16 mouse cellular contexts compared by ENCODE assay signal in the genomic region with DNA sequence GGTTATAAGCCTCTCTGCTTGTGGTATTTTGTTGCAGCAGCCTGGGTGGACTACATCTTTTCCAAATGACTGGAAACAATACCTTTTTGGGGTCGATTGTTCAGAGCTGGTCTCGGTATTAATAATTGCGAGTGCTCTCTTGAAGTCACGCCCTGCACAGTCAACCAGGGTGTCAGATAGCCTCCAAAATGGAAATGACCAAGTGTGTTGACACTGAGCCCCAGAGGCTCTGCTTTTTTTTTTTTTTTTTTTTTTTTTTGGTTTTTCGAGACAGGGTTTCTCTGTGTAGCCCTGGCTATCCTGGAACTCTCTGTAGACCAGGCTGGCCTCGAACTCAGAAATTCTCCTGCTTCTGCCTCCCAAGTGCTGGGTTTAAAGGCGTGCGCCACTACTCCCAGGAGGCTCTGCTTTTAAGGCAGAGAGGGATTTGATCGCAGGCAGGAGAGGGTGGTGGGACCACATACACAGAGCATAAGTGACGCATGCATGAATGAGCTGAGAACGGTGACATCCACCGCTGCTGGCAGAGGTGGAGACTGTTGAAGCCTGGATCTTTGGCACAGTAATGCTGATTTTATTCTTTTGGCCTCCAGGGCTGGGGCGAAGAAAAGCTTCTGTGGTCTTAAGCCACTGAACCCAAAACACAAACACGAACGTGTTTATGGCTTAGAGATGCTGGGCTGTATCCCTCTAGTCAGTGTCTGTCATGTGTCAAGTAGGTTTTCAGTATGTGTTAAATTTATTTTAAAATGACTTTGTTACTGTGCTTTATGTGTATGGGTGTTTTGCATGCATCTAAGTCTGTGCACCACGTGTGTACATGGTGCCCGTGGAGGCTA. TPM values are rescaled to one million over a fixed set of nuclear protein-coding genes. Genes with fewer than 3 reads are reported as not detected.
DNase-seq lines count a peak whose midpoint lies in the region; ATAC-seq and TF ChIP-seq lines count a peak whose summit lies in the region.
"Had no signal": no experiment of that assay in that cellular context is flagged by ENCODE, and none has a peak within 500 bp of the region (broad histone marks: within the 10 kb centered on the region; RNA-seq: fewer than 3 reads in every experiment).

No protein-coding gene starts in this region.

- H3K27me3 ChIP-seq in heart, embryonic 10.5 days (ENCODE audit: insufficient read depth, poor library complexity, severe bottlenecking) = no peaks in the 10 kb centered on the region
- no peaks in the 10 kb centered on the region for H3K27me3 ChIP-seq in liver, embryonic 12.5 days (replicated peaks)
- H3K27me3 ChIP-seq in embryonic facial prominence, embryonic 13.5 days = no peaks in the 10 kb centered on the region
- H3K27me3 ChIP-seq in limb, embryonic 15.5 days = no peaks in the 10 kb centered on the region
- H3K27me3 ChIP-seq in hindbrain, embryonic 12.5 days = no peaks in the 10 kb centered on the region
- H3K27me3 ChIP-seq: midbrain, embryonic 13.5 days; neural tube, embryonic 15.5 days had no signal

- ATAC-seq in liver, embryonic 12.5 days = no peak
- ATAC-seq in embryonic facial prominence, embryonic 13.5 days (ENCODE audit: insufficient number of reproducible peaks, insufficient read depth, low FRiP score, low TSS enrichment, low read depth) = no peak
- no peak for ATAC-seq in limb, embryonic 15.5 days (ENCODE audit: insufficient number of reproducible peaks, low FRiP score, low TSS enrichment, low read depth)
- ATAC-seq in hindbrain, embryonic 12.5 days (ENCODE audit: low FRiP score) = no peak
- ATAC-seq: liver, postnatal 0 days; midbrain, embryonic 13.5 days had no signal

- peak overlapping the region; percentile 76; the same call in 1 of the 2 replicates for H3K27ac ChIP-seq in heart, embryonic 10.5 days
- 0 out of 2 replicates have a peak overlapping the region, but pooled peaks have one; percentile 13 for H3K27ac ChIP-seq in liver, embryonic 12.5 days
- H3K27ac ChIP-seq in embryonic facial prominence, embryonic 13.5 days = peak overlapping the region; percentile 62
- peak overlapping the region; percentile 76 for H3K27ac ChIP-seq in limb, embryonic 15.5 days
- no peak overlapping the region for H3K27ac ChIP-seq in left cerebral cortex, adult 2 months
- no peak overlapping the region for H3K27ac ChIP-seq in hindbrain, embryonic 12.5 days
- H3K27ac ChIP-seq: hindbrain, embryonic 10.5 days; midbrain, embryonic 13.5 days; neural tube, embryonic 15.5 days had no signal

- H3K9me3 ChIP-seq in heart, embryonic 10.5 days = no peaks in the 10 kb centered on the region
- peaks cover 6% of the 10 kb centered on the region for H3K9me3 ChIP-seq in liver, embryonic 12.5 days (replicated peaks)
- no peaks in the 10 kb centered on the region for H3K9me3 ChIP-seq in embryonic facial prominence, embryonic 13.5 days
- H3K9me3 ChIP-seq in limb, embryonic 15.5 days = no peaks in the 10 kb centered on the region
- no peaks in the 10 kb centered on the region for H3K9me3 ChIP-seq in hindbrain, embryonic 12.5 days (replicated peaks)
- H3K9me3 ChIP-seq: hindbrain, embryonic 10.5 days; midbrain, embryonic 13.5 days; neural tube, embryonic 15.5 days had no signal

- H3K4me1 ChIP-seq in heart, embryonic 10.5 days = peaks cover 48% of the 10 kb centered on the region
- peaks cover 60% of the 10 kb centered on the region for H3K4me1 ChIP-seq in liver, embryonic 12.5 days
- H3K4me1 ChIP-seq in embryonic facial prominence, embryonic 13.5 days = peaks cover 45% of the 10 kb centered on the region
- peaks cover 48% of the 10 kb centered on the region for H3K4me1 ChIP-seq in limb, embryonic 15.5 days
- H3K4me1 ChIP-seq in hindbrain, embryonic 12.5 days = peaks cover 19% of the 10 kb centered on the region

- WGBS in heart, embryonic 10.5 days = 89% methylated on average over 17 of the region's 17 CpGs
- WGBS in liver, embryonic 12.5 days (ENCODE audit: insufficient replicate concordance) = 87% methylated on average over 17 of the region's 17 CpGs
- 81% methylated on average over 17 of the region's 17 CpGs for WGBS in embryonic facial prominence, embryonic 13.5 days
- WGBS in limb, embryonic 15.5 days = 72% methylated on average over 17 of the region's 17 CpGs
- WGBS in hindbrain, embryonic 12.5 days = 89% methylated on average over 16 of the region's 17 CpGs

- H3K4me3 ChIP-seq in heart, embryonic 10.5 days = no peak overlapping the region
- H3K4me3 ChIP-seq in liver, embryonic 12.5 days = no peak overlapping the region
- H3K4me3 ChIP-seq in embryonic facial prominence, embryonic 13.5 days = no peak overlapping the region
- no peak overlapping the region for H3K4me3 ChIP-seq in limb, embryonic 15.5 days
- H3K4me3 ChIP-seq in left cerebral cortex, adult 2 months = no peak overlapping the region
- H3K4me3 ChIP-seq in hindbrain, embryonic 12.5 days = no peak overlapping the region
- H3K4me3 ChIP-seq: erythroblast, embryonic 14.5 days; hindbrain, embryonic 10.5 days; midbrain, embryonic 13.5 days; neural tube, embryonic 15.5 days had no signal

- no peak for TF ChIP-seq CTCF in left cerebral cortex, adult 2 months (IDR thresholded peaks at IDR 0.05)

- H3K9ac ChIP-seq in liver, embryonic 12.5 days = no peak overlapping the region
- H3K9ac ChIP-seq in embryonic facial prominence, embryonic 13.5 days = no peak overlapping the region
- no peak overlapping the region for H3K9ac ChIP-seq in limb, embryonic 15.5 days
- no peak overlapping the region for H3K9ac ChIP-seq in hindbrain, embryonic 12.5 days
- H3K9ac ChIP-seq: liver, postnatal 0 days; midbrain, embryonic 13.5 days; neural tube, embryonic 15.5 days had no signal

- intact Hi-C loops in left cerebral cortex, adult 2 months (cut with DNase I) = no loop called here

- peaks cover 68% of the 10 kb centered on the region for H3K36me3 ChIP-seq in heart, embryonic 10.5 days
- peaks cover 6% of the 10 kb centered on the region for H3K36me3 ChIP-seq in liver, embryonic 12.5 days
- peaks cover 19% of the 10 kb centered on the region for H3K36me3 ChIP-seq in embryonic facial prominence, embryonic 13.5 days
- H3K36me3 ChIP-seq in limb, embryonic 15.5 days = peaks cover 9% of the 10 kb centered on the region; the same call in 1 of the 2 replicates
- peaks cover 22% of the 10 kb centered on the region for H3K36me3 ChIP-seq in hindbrain, embryonic 12.5 days

- DNase-seq in heart, embryonic 10.5 days (ENCODE audit: low spot score) = no peak
- DNase-seq in heart, adult 8-10 months (ENCODE audit: low spot score) = no peak
- DNase-seq in liver = no peak
- DNase-seq in left cerebral cortex, adult 2 months (ENCODE audit: extremely low spot score in 1 of 2, low spot score in 2 of 2) = no peak
- DNase-seq: adrenal gland, adult 8-10 months; cerebellum, postnatal 36 days; liver, postnatal 0 days; thymus, postnatal 36 days had no signal

- H3K4me2 ChIP-seq in liver, embryonic 12.5 days = no peak overlapping the region
- H3K4me2 ChIP-seq in embryonic facial prominence, embryonic 13.5 days = no peak overlapping the region
- no peak overlapping the region for H3K4me2 ChIP-seq in limb, embryonic 15.5 days
- H3K4me2 ChIP-seq in hindbrain, embryonic 12.5 days (replicated peaks) = no peak overlapping the region
- H3K4me2 ChIP-seq: midbrain, embryonic 13.5 days; neural tube, embryonic 15.5 days had no signal

RNA-seq across cellular contexts. Expression of gene Adam19, which starts 18.3 kb away (rescaled TPM):
- polyA plus RNA-seq in heart, embryonic 10.5 days (2016; fragmentation: Nextera tagmentation; extraction: Ambion mirVana) = 24.2 and 32.9 TPM in 2 replicates
- total RNA-seq in heart, adult 8-10 months (2022) = 10 to 100 TPM; 17.7 to 42.4 (median 24.0) TPM
- 3.6 and 4.5 TPM in 2 replicates for polyA plus RNA-seq in liver, embryonic 12.5 days (2016; fragmentation: Nextera tagmentation; extraction: Ambion mirVana)
- 9.7 and 10.0 TPM in 2 replicates for polyA plus RNA-seq in embryonic facial prominence, embryonic 13.5 days (2015; fragmentation: Nextera tagmentation; extraction: Ambion mirVana)
- polyA plus RNA-seq in limb, embryonic 15.5 days (2015; fragmentation: Nextera tagmentation; extraction: Ambion mirVana) = 12.1 and 12.2 TPM in 2 replicates
- total RNA-seq in left cerebral cortex, adult 2 months (2021) = 10 to 100 TPM; 19.1 to 19.8 TPM
- 17.3 and 18.4 TPM in 2 replicates for polyA plus RNA-seq in hindbrain, embryonic 12.5 days (2016; fragmentation: Nextera tagmentation; extraction: Ambion mirVana)

RNA-seq across cellular contexts. Expression of gene Gm12166, which starts 21.9 kb away (rescaled TPM):
- 4.3 and 4.5 TPM in 2 replicates for polyA plus RNA-seq in heart, embryonic 10.5 days (2016; fragmentation: Nextera tagmentation; extraction: Ambion mirVana)
- 1 to 10 TPM in 2 of 4 experiments, under 1 TPM in 2; 0.43 to 1.3 (median 0.96) TPM for total RNA-seq in heart, adult 8-10 months (2022)
- 4.1 and 5.3 TPM in 2 replicates for polyA plus RNA-seq in liver, embryonic 12.5 days (2016; fragmentation: Nextera tagmentation; extraction: Ambion mirVana)
- polyA plus RNA-seq in embryonic facial prominence, embryonic 13.5 days (2015; fragmentation: Nextera tagmentation; extraction: Ambion mirVana) = 3.1 and 5.8 TPM in 2 replicates
- 2.8 and 3.3 TPM in 2 replicates for polyA plus RNA-seq in limb, embryonic 15.5 days (2015; fragmentation: Nextera tagmentation; extraction: Ambion mirVana)
- total RNA-seq in left cerebral cortex, adult 2 months (2021) = 1 to 10 TPM; 2.7 to 3.8 TPM
- 2.7 and 5.6 TPM in 2 replicates for polyA plus RNA-seq in hindbrain, embryonic 12.5 days (2016; fragmentation: Nextera tagmentation; extraction: Ambion mirVana)

Comparison
In these comparisons a context has a peak if more than half of its experiments do, and no peak if none do; other contexts are left out.
1. H3K27ac ChIP-seq: peak in heart, embryonic 10.5 days (single experiment), liver, embryonic 12.5 days (single experiment), embryonic facial prominence, embryonic 13.5 days (single experiment) and limb, embryonic 15.5 days (single experiment); none in left cerebral cortex, adult 2 months (single experiment) and hindbrain, embryonic 12.5 days (single experiment).